Mouse (Mus musculus): ENCODE measurements around the gene Pex19. TPM values are rescaled to one million over a fixed set of nuclear protein-coding genes. Genes with fewer than 3 reads are reported as not detected.

Pex19 gene
- 135 and 145 TPM in 2 replicates for polyA plus RNA-seq (2015; fragmentation: Nextera tagmentation; extraction: Ambion mirVana)

DNA sequence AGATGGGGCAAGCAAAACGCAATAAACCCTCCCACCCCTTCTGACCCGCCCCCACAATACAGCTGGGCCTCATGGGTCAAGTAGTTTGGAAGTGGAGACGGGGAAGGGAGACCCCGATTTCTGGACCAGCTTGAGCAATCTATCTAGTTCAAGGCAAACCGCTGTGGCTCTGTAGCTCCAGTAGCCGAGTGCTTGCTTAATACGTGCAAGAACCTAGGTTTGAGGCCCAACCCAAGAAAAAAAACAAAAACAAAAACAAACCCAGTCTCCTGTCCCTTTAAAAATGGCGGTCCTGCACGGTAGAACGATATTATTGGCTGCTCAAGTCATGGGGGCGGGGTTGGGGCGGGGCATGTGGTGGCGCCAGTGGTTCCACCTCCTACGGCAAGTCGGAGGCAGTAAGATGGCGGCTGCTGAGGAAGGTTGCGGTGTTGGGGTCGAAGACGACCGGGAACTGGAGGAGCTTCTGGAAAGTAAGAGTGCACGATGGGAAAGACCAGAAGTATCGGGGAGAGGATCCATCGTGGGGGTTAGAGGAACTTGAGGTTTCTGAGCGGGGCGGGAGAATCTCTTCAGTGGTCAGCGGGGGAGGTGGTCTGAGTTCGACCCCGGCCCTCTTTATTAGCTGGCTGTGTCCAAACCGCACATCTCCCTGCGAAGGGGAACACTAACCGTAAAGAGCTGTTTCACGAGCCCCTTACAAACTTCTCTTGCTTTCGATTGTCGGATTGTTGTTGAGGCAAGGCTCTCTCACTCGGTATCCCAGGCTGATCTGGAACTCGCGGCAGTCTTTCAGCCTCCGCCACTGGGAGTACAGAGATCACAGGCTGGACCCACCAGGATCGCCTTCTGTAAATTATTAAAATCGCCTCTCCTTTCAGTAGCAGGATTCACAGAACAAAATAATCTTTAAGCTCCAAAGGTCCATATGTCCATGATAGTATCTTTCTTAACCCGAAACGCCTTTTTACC lies at the start of gene Pex19:
Pex19 (plus strand) TSS at position 380 of the 972 bp plus-strand sequence.

DNA sequence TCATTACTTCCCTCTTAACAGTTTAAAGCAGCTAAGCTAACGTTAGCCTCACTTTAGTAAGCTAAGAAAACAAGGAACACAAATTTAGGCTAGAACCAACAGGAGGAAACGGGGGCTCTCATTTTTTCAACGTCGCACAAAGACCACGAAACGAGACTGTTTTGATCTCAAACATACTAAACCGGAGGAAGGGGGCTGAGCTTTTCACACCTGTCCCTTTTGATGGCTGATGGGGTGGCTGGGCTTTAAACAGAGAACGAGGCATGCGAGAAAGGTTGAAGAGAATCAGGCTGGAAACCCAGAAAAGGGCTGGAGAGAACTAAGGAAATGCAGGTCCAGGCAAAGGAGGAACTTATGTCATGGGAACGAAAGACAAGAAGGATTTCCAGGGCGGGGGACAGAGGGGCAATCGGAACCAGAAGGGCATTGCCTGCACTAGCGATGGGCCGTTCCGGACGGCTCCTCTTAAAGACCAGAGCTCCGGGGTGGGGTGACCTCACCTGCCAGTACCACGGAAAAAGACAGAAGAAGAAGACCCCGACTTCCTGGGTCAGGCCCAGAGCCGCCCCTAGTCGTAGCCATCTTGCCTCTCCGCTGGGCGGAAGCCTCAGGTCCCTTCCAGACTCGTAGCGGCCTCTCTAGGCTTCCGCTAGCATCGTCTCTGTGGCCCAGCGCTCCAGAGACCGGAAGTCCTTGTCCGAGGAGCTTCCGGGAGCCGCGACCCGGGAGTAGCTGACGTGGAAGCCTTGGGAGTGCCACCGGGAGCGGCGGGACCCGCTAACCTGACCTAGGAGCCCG lies 44.3 kb upstream of the Pex19 start, which contains the start of the genes Copa and Ncstn:
Copa (plus strand) TSS at position 429 of the 798 bp plus-strand sequence.
Ncstn (minus strand) TSS at position 695 of the 798 bp plus-strand sequence.

DNA sequence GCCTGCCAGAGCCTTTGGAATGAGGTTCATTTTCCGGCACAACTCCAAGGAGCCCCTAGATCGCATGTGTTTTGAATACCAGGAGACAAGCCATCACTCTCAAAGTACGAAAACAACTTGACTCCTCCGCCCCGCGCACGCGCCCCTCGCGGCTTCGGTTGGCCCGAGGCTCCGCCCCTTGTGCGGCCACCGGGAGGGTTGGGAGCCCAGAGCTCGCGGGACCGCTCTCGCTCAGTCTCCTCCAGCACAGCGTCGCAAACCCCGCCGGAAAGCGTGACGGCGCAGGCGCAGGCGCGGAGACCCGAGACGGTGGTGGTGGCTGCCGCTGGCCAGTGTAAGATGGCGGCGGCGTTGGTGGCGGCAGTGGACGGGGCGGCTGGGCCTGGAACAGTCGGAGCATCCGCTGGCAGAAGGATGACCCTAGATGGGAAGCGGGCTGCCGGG lies 21.3 kb downstream of the Pex19 start, which contains the start of gene Dcaf8:
Dcaf8 (plus strand) TSS at position 250 of the 444 bp plus-strand sequence.

Other genes starting within 250 kb of the Pex19 start
- not detected in 2 replicates for gene Gm10521, start 231.1 kb upstream of the Pex19 start, polyA plus RNA-seq (2015; fragmentation: Nextera tagmentation; extraction: Ambion mirVana)
- 0.17 and 0.49 TPM in 2 replicates for gene Slamf6, start 209.2 kb upstream of the Pex19 start, polyA plus RNA-seq (2015; fragmentation: Nextera tagmentation; extraction: Ambion mirVana)
- 33.8 and 37.6 TPM in 2 replicates for gene Vangl2, start 98.3 kb upstream of the Pex19 start, polyA plus RNA-seq (2015; fragmentation: Nextera tagmentation; extraction: Ambion mirVana)
- gene Nhlh1, start 69.2 kb upstream of the Pex19 start, polyA plus RNA-seq (2015; fragmentation: Nextera tagmentation; extraction: Ambion mirVana) = 1.2 and 1.8 TPM in 2 replicates
- gene Copa, start 44.2 kb upstream of the Pex19 start, polyA plus RNA-seq (2015; fragmentation: Nextera tagmentation; extraction: Ambion mirVana) = 110 and 122 TPM in 2 replicates
- gene Ncstn, start 44.0 kb upstream of the Pex19 start, polyA plus RNA-seq (2015; fragmentation: Nextera tagmentation; extraction: Ambion mirVana) = 86.3 and 89.9 TPM in 2 replicates
- 74.8 and 76.1 TPM in 2 replicates for gene Dcaf8, start 21.3 kb downstream of the Pex19 start, polyA plus RNA-seq (2015; fragmentation: Nextera tagmentation; extraction: Ambion mirVana)
- gene Pea15a, start 80.0 kb downstream of the Pex19 start, polyA plus RNA-seq (2015; fragmentation: Nextera tagmentation; extraction: Ambion mirVana) = 422 and 475 TPM in 2 replicates
- 1.4 and 1.8 TPM in 2 replicates for gene Casq1, start 93.1 kb downstream of the Pex19 start, polyA plus RNA-seq (2015; fragmentation: Nextera tagmentation; extraction: Ambion mirVana)
- 0.04 TPM in 1 of 2 replicates, not detected in the other for gene Atp1a4, start 131.7 kb downstream of the Pex19 start, polyA plus RNA-seq (2015; fragmentation: Nextera tagmentation; extraction: Ambion mirVana)
- 101 and 117 TPM in 2 replicates for gene Igsf8, start 134.9 kb downstream of the Pex19 start, polyA plus RNA-seq (2015; fragmentation: Nextera tagmentation; extraction: Ambion mirVana)
- gene Atp1a2, start 171.3 kb downstream of the Pex19 start, polyA plus RNA-seq (2015; fragmentation: Nextera tagmentation; extraction: Ambion mirVana) = 146 and 149 TPM in 2 replicates
- gene Kcnj9, start 202.6 kb downstream of the Pex19 start, polyA plus RNA-seq (2015; fragmentation: Nextera tagmentation; extraction: Ambion mirVana) = 4.0 and 5.0 TPM in 2 replicates
- gene Kcnj10, start 214.5 kb downstream of the Pex19 start, polyA plus RNA-seq (2015; fragmentation: Nextera tagmentation; extraction: Ambion mirVana) = 7.6 and 8.6 TPM in 2 replicates
- gene Pigm, start 249.8 kb downstream of the Pex19 start, polyA plus RNA-seq (2015; fragmentation: Nextera tagmentation; extraction: Ambion mirVana) = 3.2 and 3.4 TPM in 2 replicates